Mouse (Mus musculus) CD4-positive, CD25-positive, alpha-beta regulatory T cell, adult 2 months (primary cell): ENCODE results near the gene Dgka.

ENCODE experiments used
- DNase-seq: peaks from one replicate; pipeline ENCODE4 v3.0.0-alpha.2; 2012; ENCODE audit warnings: low read depth, low spot score

Gene Dgka

DNA sequence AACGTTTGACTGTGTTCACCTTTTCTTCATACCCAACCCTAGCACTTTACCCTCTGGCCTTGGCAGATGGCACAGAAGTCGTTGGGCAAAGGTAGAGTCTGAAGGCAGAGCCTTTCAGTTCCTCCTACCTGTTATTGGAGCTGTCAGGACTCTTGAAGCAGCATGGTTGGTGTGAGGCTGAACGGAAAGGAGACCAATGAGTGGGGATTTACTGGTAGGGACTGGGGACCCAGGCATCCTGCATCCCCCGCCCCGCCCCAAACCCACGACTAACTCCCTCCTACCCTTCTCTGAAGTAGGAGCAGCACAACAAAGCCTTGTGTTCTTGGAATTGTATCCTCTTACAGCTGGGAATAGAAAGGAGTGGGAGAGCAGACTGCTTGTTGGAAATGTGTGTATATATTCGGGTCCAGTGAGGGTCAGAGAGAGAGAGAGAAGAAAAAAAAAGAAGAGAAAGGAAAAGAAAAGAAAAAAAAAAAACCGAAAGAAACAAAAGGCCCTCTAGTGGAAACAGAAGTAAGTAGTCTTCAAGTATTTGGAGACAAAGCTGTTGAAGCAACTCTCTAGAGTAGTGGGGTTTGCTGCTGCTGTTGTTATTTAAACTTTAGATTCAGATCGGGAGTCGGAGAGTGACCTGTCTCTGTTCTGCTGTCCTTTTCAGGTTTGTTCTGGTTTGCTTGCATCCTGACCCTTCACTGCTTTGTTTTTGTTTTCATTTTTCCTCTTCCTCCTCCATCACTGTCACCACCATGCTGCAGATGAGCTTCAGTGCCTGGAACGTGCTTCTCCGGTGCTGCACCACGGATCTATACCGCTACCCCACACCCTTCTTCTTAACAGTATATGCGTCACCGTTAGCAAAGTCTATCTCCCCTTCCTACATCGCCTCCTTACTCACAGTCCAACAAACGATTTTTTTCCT is at the start of gene Dgka:
Dgka (minus strand) TSS at position 176 of the 922 bp plus-strand sequence.
- peak; percentile 82 for DNase-seq

DNA sequence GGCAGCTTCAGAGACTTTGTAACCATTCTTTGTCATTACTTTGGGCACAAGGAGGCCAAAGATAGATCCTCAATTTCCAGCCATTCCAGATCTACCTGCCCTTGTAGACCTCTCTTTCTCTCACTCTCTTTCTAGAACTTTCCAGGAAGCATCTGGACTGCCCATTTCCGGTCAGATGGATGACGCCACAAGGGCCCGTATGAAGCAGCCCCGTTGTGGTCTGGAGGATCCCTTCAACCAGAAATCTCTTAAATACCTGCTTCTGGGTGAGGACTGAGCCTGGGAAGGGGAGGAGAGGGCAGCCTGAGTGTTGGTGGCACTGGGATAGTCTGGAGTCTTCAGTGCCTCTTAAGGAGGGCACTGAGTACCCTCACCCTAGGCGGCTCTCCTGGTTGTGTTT is 49.7 kb upstream of the Dgka start:
- no peak for DNase-seq

DNA sequence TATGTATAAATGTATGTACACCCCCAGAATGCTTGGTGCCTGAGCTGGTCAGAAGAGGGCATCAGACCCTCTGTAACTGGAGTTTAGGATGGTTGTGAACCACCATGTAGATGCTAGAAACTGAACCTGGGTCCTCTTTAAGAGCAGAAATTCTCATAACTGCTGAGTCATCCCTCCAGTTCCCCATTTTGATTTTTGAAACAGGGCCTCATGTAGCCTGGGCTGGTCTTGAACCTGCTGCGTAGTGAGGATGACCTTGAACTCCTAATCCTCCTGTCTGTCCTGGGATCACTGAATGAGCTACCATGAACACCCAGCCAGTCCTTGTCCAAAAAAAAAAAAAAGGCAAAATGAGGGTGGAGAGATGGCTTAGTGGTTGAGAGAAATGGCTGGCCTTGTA is 48.6 kb upstream of the Dgka start:
- DNase-seq, result no peak

DNA sequence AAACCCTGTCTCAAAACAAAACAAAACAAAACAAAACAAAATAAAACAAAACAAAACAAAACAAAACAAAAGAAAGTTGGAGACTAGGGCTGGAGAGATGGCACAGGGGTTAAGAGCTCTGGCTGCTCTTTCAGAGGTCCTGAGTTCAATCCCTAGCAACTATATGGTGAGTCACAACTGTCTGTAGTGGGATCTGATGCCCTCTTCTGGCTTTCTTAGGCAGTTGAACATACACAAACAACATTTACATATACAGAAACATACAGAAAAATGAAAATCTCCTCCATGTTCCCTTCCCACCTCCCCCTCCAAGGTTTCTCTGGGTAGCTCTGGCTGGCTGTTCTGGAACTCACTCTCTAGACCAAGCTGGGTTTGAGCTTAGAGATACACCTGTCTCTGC is 47.4 kb upstream of the Dgka start:
- DNase-seq, result no peak

DNA sequence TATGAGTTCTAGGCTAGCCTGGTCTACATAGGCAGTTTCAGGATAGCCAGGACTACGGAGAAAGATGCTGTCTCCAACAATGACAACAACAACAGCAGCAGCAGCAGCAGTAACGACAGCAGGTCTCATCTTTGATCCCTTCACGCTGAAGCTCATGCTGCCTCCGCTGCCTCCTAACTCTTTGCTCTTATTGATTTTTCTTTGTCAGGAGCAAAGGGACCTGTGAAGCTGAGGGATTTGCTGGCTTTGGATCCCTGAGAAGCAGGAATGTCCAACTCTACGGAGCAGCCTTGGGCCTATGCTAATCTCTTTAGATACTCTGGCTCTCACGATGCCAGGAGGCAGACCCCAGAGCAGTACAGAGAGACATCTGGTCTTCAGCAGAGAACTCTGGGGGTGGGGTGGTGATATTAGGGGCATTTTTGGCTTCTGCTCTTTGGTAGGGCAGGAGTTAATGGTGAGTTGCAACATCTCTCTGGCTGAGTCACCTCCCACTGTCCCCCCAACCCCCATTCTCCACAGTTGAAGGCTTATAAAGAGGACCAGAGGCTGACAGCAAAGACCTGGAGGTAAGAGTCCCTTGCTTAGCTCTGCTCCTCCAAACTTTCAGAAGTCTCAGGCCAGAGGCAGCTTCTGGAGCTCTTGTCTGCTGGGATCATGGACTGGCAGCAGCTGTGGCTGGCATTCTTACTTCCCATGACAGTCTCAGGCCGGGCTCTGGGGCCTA is 45.9 kb upstream of the Dgka start, which contains the start of gene Mmp19:
Mmp19 (plus strand) TSS at position 513 of the 727 bp plus-strand sequence.
- no peak for DNase-seq

DNA sequence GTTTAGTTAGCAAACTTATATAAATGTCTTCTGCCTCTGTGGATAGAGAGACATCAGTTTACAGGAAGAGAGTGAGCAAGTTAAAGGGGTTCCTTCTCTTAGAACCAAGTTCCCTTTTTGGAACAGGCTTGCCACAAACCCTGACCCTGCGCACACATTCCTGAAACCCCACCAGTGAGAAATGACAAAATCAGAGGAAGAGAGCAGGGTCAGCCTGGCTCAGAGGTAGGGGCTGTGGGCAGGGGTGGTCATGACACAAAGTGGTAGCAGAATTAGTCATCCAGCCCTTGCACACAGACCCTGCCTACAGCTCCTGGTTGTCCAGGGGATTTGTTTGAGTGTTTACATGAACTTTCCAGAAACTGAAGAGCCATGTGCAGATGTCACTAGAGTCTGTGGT is 35.5 kb upstream of the Dgka start:
- DNase-seq, result no peak

DNA sequence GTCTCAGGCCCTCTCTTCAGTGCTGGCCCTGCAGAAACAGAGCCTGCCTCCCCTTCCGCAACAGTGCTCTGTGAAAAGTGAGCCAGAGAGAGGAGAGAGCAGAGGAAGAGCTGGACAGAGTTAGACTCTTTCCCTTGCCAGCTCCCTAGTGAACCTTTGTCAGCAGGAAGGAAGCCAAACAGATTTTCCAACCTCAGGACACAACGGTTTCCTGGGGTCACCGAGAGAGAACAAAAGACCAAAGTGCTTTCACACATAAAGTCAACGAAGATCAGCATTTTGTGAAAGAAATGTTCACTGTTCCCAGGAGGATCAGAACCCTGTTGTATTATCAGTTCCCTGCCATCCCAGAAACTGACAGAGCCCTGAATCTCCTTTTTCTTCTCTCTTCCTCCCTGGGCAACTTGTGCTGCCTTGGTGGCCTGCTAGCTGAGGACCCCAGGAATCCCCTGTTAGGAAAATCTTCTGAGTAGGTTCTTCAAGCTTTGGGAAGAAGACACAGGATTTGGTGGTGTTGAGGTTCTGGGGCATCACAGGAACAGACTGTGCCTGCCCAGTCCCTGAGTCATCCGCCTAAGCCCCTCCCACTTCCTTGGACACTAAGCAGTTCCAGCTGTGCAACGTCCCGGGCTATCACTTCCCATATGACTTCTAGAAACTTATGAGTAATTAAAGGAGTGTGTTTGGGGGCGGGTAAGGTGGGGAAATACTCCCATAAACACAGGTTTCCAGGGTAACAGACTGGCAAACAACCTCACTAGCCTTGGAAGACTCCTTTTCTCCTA is 34.5 kb upstream of the Dgka start:
- DNase-seq, result peak; percentile 29

DNA sequence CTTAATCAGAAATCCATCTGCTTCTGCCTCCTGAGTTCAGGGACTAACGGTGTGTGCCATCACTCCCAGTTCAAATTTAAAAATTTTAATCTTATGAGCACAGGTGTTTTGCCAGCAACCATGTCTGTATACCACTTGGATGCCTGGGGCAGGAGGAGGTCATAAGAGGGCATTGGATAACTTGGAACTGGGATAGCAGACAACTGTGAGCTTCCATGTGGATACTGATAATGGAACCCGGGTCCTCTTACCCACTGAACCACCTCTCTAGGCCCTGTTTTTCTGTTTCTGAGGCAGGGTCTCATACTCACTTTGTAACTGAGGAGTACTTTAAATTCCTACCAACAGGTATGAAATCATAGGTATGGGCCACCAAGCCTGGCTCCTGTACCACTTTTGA is 33.8 kb upstream of the Dgka start:
- no peak for DNase-seq

DNA sequence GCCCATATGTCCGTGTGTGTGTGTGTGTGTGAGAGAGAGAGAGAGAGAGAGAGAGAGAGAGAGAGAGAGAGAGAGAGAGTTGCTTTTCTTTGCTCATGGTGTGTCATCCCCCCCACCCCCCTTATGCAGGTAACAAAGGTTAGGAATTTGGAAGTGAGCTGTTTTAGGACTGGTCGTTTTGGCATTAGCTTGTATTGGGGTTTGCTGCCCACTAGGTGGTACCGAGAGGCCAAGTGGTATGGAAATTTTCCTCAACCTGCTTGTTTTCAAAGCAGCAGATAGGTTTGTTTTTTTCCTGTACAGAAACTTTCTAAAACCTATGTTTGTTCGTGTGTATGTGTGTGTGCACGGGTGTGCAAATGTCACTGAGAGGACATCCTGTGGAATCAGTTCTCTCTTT is 29.0 kb upstream of the Dgka start:
- peak; percentile 48 for DNase-seq

DNA sequence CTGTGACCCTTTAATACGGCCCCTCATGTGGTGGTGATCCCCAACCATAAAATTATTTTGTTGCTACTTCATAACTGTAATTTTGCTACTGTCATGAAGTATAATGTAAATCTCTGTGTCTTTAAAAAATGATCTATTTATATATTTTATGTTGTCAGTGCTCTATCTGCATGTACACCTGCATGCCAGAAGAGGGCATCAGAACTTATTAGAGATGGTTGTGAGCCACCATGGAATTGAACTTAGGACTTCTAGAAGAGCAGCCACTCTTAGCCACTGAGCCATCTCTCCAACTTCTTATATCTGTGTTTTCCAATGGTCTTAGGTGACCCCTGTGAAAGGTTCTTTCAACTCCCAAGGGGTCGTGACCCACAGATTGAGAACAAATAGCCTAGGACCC is 28.2 kb upstream of the Dgka start:
- peak; percentile 39 for DNase-seq

DNA sequence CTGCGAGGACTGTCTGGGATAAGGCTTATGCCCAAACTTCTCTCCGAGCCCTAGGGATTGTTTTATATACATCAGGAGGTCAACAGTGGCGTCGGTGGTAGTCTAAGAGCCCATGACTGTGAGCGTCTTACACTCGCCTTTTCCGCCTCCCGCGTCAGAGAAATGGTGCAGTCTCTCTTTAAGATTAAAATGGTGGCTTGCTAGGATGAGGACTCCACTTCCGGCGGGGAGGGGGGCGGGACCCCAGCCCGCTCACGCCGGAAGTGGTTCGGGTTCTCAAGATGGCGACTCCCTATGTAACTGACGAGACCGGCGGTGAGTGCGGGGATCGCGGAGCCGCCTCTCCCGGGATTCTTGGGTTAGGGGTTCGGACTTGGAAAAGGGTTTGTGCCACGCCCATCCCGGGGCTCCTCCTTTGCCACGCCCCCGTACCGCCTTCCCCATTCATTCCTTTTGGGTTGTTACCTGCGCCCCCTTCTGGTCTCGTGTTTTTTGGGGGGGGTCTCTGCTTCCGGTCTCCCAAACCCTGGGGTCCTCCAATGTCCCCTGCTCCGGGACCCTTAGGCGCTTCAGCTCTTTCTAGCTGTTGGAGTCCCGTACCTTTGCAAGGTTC is 3.7 kb upstream of the Dgka start:
- peak; percentile 95 for DNase-seq

DNA sequence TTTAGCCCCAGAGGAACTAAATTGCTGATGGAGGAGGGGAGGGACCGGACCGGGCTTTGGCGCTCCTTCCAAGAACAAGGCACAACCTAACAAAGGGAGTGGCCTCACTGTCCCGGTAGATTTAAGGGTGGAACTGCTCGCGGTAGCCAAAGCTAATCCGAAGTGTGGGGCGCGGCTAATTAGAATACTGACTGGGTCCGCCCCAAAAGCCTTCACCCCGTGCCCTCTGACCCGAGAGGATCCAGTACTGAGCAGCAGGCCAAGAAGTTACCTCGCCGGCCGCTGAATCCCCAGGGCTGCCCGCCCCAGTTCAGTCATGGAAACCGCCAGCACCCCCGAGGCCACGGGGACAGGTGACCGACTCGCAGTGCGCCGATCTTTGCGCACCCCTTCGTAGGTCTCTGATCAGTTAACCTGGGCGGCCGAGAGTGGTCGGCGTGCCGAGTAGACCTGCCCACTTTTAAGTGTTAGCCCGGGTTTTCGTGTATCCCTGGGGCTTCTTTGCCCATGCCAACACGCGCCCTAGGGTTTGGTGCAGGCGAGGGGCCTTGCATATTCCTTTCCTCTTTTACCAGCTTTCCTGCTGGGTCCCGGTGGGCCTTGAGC is 3.1 kb upstream of the Dgka start, which contains the start of gene Pym1:
Pym1 (plus strand) TSS at position 244 of the 606 bp plus-strand sequence.
- DNase-seq, result peak; percentile 76

DNA sequence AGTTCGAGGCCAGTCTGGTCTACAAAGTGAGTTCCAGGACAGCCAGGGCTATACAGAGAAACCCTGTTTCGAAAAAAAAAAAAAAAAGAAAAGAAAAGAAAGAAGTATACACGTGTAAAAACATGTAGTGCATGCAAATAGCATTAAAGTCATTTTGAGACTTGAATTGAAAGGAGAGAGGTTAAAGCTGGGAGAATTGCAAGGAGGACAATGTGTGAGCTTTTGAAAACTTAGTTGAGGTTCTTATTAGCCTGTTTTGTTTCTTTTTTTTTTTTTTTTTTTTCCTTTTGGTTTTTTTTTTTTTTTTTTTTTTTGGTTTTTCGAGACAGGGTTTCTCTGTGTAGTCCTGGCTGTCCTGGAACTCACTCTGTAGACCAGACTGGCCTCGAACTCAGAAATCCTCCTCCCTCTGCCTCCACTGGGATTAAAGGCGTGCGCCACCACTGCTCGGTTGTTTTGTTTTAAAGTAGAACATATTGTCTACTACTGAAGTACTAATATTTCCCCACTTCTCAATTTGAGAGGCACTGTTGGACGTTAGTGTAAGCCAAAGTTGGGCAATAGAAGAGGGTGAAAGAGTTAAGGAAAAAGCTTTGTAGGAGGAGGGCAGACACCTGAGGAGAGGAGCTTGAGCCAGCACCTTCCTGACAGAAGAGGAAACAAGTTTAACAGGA is 2.5 kb upstream of the Dgka start:
- no peak for DNase-seq

DNA sequence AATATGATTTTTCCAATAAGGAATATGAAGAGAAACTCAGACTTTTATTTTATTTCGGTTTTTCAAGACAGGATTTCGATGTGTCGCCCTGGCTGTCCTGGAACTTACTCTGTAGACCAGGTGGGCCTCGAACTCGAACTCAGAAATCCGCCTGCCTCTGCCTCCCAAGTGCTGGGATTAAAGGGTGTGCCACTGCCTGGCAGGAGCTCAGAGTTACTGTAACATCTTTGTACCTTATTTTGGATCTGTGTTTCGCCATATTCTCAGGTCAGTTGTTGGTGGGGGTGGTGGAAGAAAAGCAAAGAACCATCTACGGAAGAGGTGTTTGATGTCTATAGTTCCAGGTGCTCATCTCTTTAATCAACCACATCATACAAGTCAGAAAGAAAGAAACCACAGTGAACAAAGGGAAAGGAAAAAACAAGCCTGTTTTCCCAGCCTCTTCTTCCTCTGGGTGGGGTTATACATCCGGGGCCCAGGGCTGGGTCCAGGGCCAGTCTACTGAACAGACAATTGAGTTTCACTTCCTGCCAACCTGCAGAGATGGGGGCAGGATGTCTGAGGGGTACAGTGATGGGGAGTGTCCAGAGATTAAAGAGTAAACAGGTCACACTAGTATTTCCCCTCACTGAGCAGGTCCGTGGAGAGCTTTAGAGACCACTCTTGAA is 1.4 kb upstream of the Dgka start:
- peak; percentile 84 for DNase-seq

DNA sequence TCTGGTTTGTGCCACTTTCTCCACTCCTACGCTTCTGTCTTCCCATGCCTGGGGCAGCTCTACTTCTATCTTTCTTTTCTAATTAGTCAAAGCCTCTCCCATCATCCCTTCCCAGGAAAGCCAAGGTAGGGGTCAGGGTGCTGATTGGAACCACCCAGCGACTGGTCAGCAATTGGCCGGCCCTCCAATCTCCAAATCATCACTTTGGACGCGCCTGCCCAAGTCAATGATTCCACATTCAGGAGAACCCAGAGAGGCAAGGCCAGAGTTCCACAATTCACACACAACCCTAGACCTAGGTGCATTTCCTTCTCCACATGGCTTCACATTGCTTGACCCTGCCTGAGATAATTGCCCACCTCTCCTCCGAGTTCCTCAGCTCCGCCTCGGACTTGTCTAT is 444 bp downstream of the Dgka start:
- no peak for DNase-seq

DNA sequence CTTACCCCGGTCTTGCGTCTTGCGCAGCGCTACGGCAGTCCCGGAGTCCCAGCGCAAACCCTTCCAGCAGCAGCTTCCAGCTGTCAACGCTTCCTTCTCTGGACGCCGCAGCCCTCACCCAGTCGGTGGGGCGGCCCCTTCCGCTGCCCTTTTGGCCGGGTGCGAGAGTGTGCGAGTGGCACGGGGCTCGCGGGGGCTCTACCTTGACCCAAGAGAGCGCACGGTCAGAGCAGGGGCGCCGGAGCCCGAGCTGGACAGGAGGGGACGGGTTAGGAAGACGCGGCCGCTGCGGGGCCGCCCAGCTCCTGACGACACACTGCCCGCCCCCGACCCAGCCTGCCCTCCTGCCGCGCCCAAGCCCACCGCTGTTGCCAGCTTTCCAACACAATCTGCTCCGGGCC is 864 bp downstream of the Dgka start:
- DNase-seq, result peak; percentile 57

DNA sequence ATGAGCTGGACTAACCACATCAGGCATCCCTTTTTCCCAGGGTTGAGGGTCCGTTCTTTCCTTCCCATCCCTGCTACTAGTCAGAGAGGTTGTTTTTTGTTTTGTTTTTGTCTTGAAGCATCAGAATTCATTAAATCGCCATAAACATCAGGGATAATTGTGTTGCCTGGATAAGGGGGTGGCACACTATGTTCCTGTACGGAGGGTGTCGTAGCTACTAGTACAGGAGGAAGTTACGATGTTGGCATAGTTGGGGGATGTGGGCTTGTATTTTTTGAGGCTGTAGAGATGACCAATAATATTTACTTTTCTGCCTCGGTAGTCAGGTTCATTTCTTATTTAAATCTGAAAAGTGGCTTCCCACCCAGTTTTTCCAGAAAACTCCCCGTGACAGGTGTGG is 1.4 kb downstream of the Dgka start:
- no peak for DNase-seq

DNA sequence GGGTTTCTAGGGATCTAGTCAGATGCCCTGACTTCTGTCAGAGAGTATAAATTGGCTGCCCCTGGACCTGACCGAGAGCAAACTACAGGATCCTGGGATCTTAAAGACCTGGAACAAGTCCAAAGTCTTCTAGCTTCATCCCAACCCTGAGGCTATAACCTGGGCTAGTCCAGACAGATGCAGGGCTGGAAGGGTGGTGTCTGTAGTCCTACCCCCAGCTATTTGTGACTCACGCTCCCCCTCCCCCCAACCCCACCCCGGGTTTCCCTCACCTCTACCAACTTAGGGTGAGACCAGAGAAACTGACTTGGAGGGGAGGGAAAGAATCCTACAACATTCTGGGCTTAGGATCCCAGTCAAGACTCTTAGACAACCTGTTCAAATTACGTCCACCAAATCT is 2.0 kb downstream of the Dgka start:
- DNase-seq, result peak; percentile 43

DNA sequence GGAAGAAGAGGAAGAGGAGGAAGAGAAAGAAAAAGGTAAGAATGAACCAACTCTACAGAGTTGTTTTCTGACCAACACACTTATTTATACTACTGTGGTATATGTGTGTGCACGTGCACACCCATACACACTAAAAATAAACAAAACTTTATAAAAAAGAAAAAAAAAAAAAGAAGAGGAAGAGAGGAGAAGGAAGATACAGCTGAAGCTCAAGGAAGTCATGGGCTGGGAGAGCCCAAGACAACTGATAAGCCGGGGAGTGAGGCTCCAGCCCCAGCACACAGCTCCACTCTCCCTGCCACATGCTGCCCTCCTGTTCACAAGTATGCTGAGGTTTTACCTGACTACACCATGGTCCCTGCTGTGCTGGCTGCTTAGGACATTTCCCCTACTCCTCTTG is 4.4 kb downstream of the Dgka start:
- peak; percentile 21 for DNase-seq

DNA sequence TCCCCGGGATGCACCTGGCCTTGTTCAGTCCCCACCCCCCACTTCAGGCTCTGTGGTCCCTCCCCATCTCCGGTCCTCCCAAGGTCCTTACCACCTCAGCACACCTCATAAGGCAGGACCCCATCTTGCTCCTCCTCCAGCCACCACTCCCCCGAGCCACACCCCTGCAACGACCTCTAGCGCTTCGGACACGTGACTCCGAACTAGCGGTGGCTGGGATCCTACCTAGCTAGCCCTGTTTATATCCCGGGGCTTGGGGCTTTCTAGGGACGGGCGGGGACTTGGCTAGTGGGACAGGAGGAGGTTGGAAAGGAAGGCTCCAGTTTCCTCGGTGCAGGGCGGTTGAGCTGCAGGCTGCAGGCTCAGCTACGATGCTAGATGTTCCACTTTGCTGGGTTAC is 7.2 kb downstream of the Dgka start:
- peak; percentile 24 for DNase-seq
